Mouse (Mus musculus) monocyte, adult 5-6 weeks (primary cell): Measurements from ENCODE around the gene Ppp1r36. TPM values are rescaled to one million over a fixed set of nuclear protein-coding genes. Genes with fewer than 3 reads are reported as not detected.

Experiments used
- ATAC-seq: fragments of 153-309, 156-312 bp; replicated peaks from 2 replicates; pipeline ENCODE4 v1.8.0; 2017; ENCODE audit warnings: mild to moderate bottlenecking; ENCODE audit not compliant: low TSS enrichment, insufficient number of reproducible peaks, severe bottlenecking, poor library complexity, low FRiP score
- total RNA-seq: library from RNA; stranded (forward); fragments of 200-1000, 200-491, 200-594 nt; gene quantifications from 3 replicates; pipeline ENCODE4 v1.2.3, GENCODE M21; 2017

The Ppp1r36 gene
- total RNA-seq: 1.9 TPM in 1 of 3 replicates, not detected in the others

GRCm38 (mm10) chr12:76417433-76417854, at the start of gene Ppp1r36:
Ppp1r36 (plus strand) TSS chr12:76417538.
- ATAC-seq: no peak

DNA sequence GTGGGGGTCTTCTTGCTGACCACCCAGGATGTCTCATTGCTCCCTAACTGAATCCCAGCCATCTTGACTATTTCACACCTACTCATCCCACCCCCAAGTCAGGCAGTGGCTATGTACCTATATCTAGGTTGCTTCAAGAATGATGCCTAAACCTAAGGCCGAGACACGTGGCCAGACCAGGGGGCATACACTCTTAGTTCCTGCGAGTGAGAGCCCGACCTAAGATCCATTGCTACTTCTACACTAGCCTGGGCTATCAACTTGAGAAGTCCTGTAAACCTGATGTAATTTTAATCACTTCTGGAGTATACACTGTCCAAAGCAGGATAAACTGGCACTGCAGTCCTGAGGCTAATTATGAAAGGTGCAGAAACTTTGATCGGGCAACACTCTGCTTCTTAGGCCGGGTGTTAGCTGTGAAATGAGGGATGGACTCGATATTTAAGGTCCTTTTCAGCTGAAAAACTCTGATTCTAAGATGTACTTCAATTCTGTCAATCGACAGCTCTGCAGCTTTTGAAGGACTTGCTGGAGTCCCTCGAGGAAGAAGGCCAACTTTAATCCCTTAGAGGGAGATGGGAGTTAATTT, 49.0 kb upstream of the Ppp1r36 start:
- ATAC-seq: no peak

GRCm38 (mm10) chr12:76368790-76369205, 48.5 kb upstream of the Ppp1r36 start:
- ATAC-seq: no peak

GRCm38 (mm10) chr12:76369206-76369977, 47.9 kb upstream of the Ppp1r36 start, which contains the start of gene Zbtb25:
Zbtb25 (minus strand) TSS chr12:76369602.
- peak; percentile 28; the same call in 1 of the 2 replicates for ATAC-seq

DNA sequence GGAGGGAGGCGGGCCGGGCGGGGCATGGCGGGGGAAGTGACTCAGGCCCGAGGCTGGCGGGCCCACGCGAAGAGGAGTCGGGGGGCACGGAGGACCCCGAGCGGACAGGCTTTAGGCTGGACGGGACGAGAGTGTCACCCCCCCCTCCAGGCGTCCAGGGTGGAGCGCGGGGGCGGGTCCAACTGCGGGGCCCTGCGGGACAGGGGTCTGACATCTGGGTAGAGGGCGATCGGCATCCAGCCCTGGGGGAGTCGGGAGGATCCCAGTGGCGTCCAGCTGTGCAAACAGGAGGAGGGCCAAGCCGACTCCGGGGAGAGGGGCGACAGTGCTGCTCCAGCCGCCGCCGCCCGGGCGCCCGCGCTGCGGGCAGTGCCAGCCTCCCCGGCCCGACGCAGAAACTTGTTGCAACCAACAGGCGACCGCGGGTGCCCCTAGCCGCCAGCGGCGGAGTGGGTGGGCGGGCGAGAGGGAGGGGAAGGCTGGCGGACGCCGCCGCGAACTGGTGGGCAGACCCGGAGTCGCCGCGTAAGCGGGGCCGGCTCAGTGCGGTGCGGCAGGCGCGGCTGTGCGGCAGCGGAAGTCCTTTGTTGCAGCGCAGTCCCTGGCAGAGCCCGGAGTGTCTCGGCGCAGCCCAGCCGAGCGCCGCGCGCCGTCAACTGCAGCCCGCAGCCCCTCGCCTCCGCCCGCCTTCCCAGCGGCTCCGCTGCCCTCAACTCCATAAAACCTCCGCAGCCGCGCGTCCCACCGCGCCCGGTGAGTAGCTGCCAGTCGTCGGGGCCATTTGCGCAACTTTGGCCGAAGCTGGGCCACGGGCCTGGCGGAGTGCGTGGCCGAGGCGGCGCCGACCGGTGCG, 47.1 kb upstream of the Ppp1r36 start, which contains the start of gene Zbtb1:
Gene Zbtb1, plus strand, starts transcription at position 289 of the 853 bp plus-strand sequence.
- peak; percentile 13; the same call in 1 of the 2 replicates for ATAC-seq

- no peak; the same call in 1 of the 2 replicates for ATAC-seq
These were observed 46.3 kb upstream of the Ppp1r36 start for GRCm38 (mm10) chr12:76370831-76371571.

GRCm38 (mm10) chr12:76372046-76372445, 45.3 kb upstream of the Ppp1r36 start:
- ATAC-seq: no peak

GRCm38 (mm10) chr12:76372881-76373818, 44.2 kb upstream of the Ppp1r36 start:
- ATAC-seq: no peak

DNA sequence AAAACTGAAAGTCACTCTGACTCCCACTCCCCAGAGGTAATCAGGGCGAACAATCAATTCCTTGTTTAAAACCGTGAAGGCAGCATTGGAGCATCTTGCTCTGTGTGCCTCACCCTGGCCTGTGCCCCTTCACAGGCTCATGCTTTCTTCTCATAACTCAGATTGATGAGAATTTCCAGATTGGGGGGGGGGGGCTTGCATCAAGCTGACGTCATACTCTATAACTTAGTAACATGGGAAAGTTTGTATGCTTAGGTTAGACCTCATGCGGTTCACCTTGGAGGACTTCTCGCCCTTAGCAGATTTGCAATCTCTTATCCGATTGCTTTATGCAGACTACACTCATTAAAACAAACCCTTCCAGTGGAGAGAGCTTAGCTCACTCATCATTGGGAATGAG, 43.3 kb upstream of the Ppp1r36 start:
- no peak for ATAC-seq

GRCm38 (mm10) chr12:76374911-76375310, 42.4 kb upstream of the Ppp1r36 start:
- no peak for ATAC-seq

DNA sequence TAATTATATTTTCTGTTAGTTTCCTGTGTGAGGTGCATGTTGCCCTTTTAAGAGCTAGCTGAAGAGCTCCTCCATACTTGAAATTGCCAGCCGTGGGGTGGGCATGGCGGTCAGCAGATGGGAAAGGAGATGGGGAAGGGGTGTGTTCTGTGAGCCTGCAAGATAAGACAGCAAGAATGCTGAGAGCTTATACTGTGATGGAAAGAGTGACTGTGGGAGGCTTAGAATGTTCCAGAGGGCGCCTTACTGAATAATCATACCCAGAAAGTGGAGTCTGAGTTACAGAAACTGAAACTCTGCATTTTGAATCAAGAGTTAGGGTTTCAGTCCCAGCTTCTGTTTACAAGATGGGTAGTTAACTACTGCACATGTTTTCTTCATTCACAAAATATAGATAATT, 41.8 kb upstream of the Ppp1r36 start:
- ATAC-seq: no peak

- peak; percentile 84 for ATAC-seq
These were observed 40.7 kb upstream of the Ppp1r36 start for GRCm38 (mm10) chr12:76376649-76377048.

- peak; percentile 50 for ATAC-seq
These were observed 40.3 kb upstream of the Ppp1r36 start for GRCm38 (mm10) chr12:76377059-76377458.

- ATAC-seq: no peak
These were observed 39.6 kb upstream of the Ppp1r36 start for GRCm38 (mm10) chr12:76377726-76378125.

DNA sequence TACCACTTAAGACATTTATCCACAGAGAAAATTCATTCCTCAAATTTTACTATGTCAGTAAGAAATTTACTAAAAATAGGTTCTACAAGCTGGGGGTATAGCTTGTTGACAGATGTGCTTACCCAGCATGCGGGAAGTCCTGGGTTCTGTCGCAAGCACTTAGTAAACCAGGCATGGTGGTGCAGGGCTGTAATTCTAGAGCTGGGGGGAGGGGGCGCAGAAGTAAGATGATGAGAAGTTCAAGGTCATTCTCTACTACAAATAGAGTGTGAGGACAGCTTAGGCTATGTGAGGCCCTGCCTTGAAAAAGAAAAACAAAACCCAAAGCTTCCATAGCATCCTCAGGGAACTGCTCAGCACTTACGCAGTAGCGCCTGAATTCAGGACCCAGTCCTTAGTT, 38.8 kb upstream of the Ppp1r36 start:
- no peak for ATAC-seq

GRCm38 (mm10) chr12:76380151-76380550, 37.2 kb upstream of the Ppp1r36 start:
- ATAC-seq: no peak

GRCm38 (mm10) chr12:76385342-76385741, 32.0 kb upstream of the Ppp1r36 start:
- no peak for ATAC-seq
